Mouse (Mus musculus) embryo, embryonic 9.5 days (tissue): ENCODE measurements around the gene Taar7a.

ENCODE experiments used
- DNase-seq: peaks from one replicate; pipeline ENCODE4 v3.0.0-alpha.2; 2017; ENCODE audit errors: extremely low spot score

Taar7a gene

DNA sequence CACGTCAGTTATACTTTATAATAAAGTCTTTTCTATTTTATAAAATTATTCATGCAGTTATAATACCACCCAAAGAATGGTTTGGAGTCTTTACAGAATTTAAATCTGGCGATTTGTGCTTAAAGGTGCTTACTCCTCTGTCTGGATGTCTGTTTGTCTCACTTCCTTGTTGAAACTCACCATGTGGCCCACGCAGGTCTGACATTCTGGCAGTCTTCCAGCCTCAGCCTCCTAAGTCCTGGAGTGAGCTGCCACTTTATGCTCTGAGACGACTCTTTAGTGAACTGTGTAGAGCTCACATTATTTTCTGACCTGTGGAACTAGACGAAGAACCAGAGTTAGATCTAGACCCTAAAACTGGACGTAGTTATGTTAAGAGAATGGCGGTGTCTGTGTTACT is 45.3 kb downstream of the Taar7a start:
- no peak for DNase-seq

DNA sequence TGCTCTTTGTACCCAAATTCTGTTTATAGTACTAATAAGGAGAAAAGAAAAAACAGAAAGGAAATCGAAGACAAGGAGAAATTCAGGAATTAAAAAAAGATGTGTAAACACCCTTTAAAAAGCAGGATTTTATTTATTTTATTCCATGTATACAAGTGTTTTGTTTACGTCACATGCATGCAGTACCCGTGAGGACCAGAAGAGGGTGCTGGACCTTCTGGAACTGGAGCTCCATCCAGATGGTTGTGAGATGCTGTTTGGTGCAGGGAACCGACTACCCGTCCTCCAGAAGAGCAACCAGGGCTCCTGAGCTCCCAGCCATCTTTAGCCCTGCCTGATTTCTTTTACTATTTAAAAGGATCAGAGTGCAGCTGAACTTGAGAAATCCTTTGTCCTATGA is 50.8 kb downstream of the Taar7a start:
- no peak for DNase-seq
